Mouse (Mus musculus): ENCODE data around the gene Vmn2r66.

Vmn2r66 gene

GRCm38 (mm10) chr7:85012168-85012567 is at the start of gene Vmn2r66:
Vmn2r66 (minus strand) TSS chr7:85012268.
- DNase-seq (ENCODE audit: low spot score in 2 of 2), result no peak

GRCm38 (mm10) chr7:84996694-84997093 is 15.4 kb downstream of the Vmn2r66 start:
- DNase-seq (ENCODE audit: low spot score in 2 of 2), result no peak

GRCm38 (mm10) chr7:84964015-84964414 is 48.1 kb downstream of the Vmn2r66 start, which contains the start of gene Vmn2r65:
Vmn2r65 (minus strand) TSS chr7:84964115.
- no peak for DNase-seq (ENCODE audit: low spot score in 2 of 2)

All from urinary bladder, adult 18-20 months (tissue).